Mouse (Mus musculus): ENCODE data around the gene Dhx29. TPM values are rescaled to one million over a fixed set of nuclear protein-coding genes. Genes with fewer than 3 reads are reported as not detected.

The Dhx29 gene
- total RNA-seq, 2 experiments from 2014 or later, result 9.9 to 14.9 TPM

Other genes with a start within 250 kb of the Dhx29 start
- 1.1 TPM in 2 replicates for gene Plpp1, start 126.7 kb upstream of the Dhx29 start, total RNA-seq (2015)
- gene Plpp1, start 126.7 kb upstream of the Dhx29 start, total RNA-seq (2017), result 0.26 and 1.5 TPM in 2 replicates
- 46.6 and 47.3 TPM in 2 replicates for gene Mtrex, start 56 bp upstream of the Dhx29 start, total RNA-seq (2015)
- 47.5 and 51.9 TPM in 2 replicates for gene Mtrex, start 56 bp upstream of the Dhx29 start, total RNA-seq (2017)
- 2.8 and 4.7 TPM in 2 replicates for gene Ccno, start 60.3 kb downstream of the Dhx29 start, total RNA-seq (2015)
- 4.1 and 5.9 TPM in 2 replicates for gene Ccno, start 60.3 kb downstream of the Dhx29 start, total RNA-seq (2017)
- not detected in 2 replicates for gene Mcidas, start 66.4 kb downstream of the Dhx29 start, total RNA-seq (2015)
- not detected in 2 replicates for gene Mcidas, start 66.4 kb downstream of the Dhx29 start, total RNA-seq (2017)
- not detected in 2 replicates for gene Cdc20b, start 107.7 kb downstream of the Dhx29 start, total RNA-seq (2015)
- not detected in 2 replicates for gene Cdc20b, start 107.7 kb downstream of the Dhx29 start, total RNA-seq (2017)
- 0.85 TPM in 1 of 2 replicates, not detected in the other for gene Gpx8, start 119.0 kb downstream of the Dhx29 start, total RNA-seq (2015)
- gene Gpx8, start 119.0 kb downstream of the Dhx29 start, total RNA-seq (2017), result 1.9 TPM in 1 of 2 replicates, not detected in the other
- gene Gzma, start 173.5 kb downstream of the Dhx29 start, total RNA-seq (2015), result 14.6 and 29.7 TPM in 2 replicates
- 20.3 and 49.5 TPM in 2 replicates for gene Gzma, start 173.5 kb downstream of the Dhx29 start, total RNA-seq (2017)

Data from megakaryocyte, adult 5-6 weeks (primary cell).